Mouse (Mus musculus) ES-E14 (cell line): ENCODE data around the gene Dda1.

ENCODE experiments used
- CHD2 ChIP-seq: IDR thresholded peaks from 2 replicates; pipeline ENCODE4 v1.6.1; 2014; ENCODE audit warnings: mild to moderate bottlenecking, low read depth, low read length, inconsistent platforms
- HCFC1 ChIP-seq: IDR thresholded peaks from 2 replicates; pipeline ENCODE4 v1.6.1; 2012; ENCODE audit warnings: low read length, inconsistent platforms, borderline replicate concordance; ENCODE audit not compliant: insufficient read depth
- MAFK ChIP-seq: IDR thresholded peaks from 2 replicates; pipeline ENCODE4 v1.6.1; 2014; ENCODE audit warnings: mild to moderate bottlenecking, low read depth, low read length, inconsistent platforms; ENCODE audit not compliant: insufficient read depth
- ZC3H11A ChIP-seq: IDR thresholded peaks from 2 replicates; pipeline ENCODE4 v1.6.1; 2012; ENCODE audit warnings: low read depth, mild to moderate bottlenecking, inconsistent platforms, low read length, borderline replicate concordance

GRCm38 (mm10) chr8:71483932-71484331 lies 14.9 kb downstream of the Dda1 start:
- TF ChIP-seq CHD2 (peak; percentile 86), MAFK (no peak), HCFC1 (no peak), ZC3H11A (no peak)
